Mouse (Mus musculus) limb, embryonic 13.5 days (tissue): ENCODE measurements around the gene Pnkp. TPM values are rescaled to one million over a fixed set of nuclear protein-coding genes. Genes with fewer than 3 reads are reported as not detected.
A peak's percentile ranks its signal among the peaks of the same experiment; 100 is the strongest.

Experiments
- ATAC-seq: fragments of 200-750 bp; cut with Nextera tagmentation; 2 replicates; pipeline ENCODE4 v1.8.0; 2017; ENCODE audit warnings: low read depth, moderate number of reproducible peaks, moderate TSS enrichment; ENCODE audit not compliant: low FRiP score
- H3K27ac ChIP-seq: fragments of 300-500 bp; sonication (generic); 2 replicates; pipeline ENCODE4 v1.5.1; 2015; ENCODE audit warnings: inconsistent platforms, mild to moderate bottlenecking, moderate library complexity
- H3K27me3 ChIP-seq: fragments of 300-500 bp; sonication (generic); 2 replicates; pipeline ENCODE4 v1.6.1; 2015; ENCODE audit warnings: mild to moderate bottlenecking, inconsistent platforms
- H3K36me3 ChIP-seq: fragments of 300-500 bp; sonication (generic); 2 replicates; pipeline ENCODE4 v1.6.1; 2015; ENCODE audit warnings: inconsistent platforms, mild to moderate bottlenecking, moderate library complexity
- H3K4me1 ChIP-seq: fragments of 300-500 bp; sonication (generic); 2 replicates; pipeline ENCODE4 v1.6.1; 2015; ENCODE audit warnings: inconsistent platforms
- H3K4me2 ChIP-seq: fragments of 300-500 bp; sonication (generic); replicated peaks from 2 replicates; pipeline ENCODE4 v1.6.1; 2015; ENCODE audit warnings: inconsistent platforms, mild to moderate bottlenecking, moderate library complexity
- H3K4me3 ChIP-seq: fragments of 300-500 bp; sonication (generic); 2 replicates; pipeline ENCODE4 v1.5.1; 2015; ENCODE audit warnings: moderate library complexity, mild to moderate bottlenecking, inconsistent platforms
- H3K9ac ChIP-seq: fragments of 300-500 bp; sonication (generic); 2 replicates; pipeline ENCODE4 v1.6.1; 2015; ENCODE audit warnings: mild to moderate bottlenecking, inconsistent platforms
- H3K9me3 ChIP-seq: fragments of 300-500 bp; sonication (generic); 2 replicates; pipeline ENCODE4 v1.6.1; 2016; ENCODE audit warnings: inconsistent platforms
- WGBS: fragments of 180-500 bp; shearing (Covaris S2); methylation state at CpG from one replicate; pipeline ENCODE4 v1.1.7; 2015; 5-methylcytosine and 5-hydroxymethylcytosine counted together
- polyA plus RNA-seq: library from polyadenylated mRNA; unstranded; fragments of >200 nt; fragmentation: Nextera tagmentation; extraction: Ambion mirVana; gene quantifications from 2 replicates; pipeline ENCODE4 v1.2.1, GENCODE M21; 2015

Gene Pnkp
- polyA plus RNA-seq, 1 experiment from 2014 or later, result 33.9 TPM

GRCm38 (mm10) chr7:44888256-44889105, 31.5 kb downstream of the Pnkp start:
- Histone ChIP-seq H3K4me1 (peaks cover 20% of the 10 kb centered on the region), H3K27me3 (no peaks in the 10 kb centered on the region), H3K4me3 (no peak overlapping the region), H3K9ac (no peak overlapping the region), H3K36me3 (peaks cover 64% of the 10 kb centered on the region), H3K4me2 (no peak overlapping the region), H3K27ac (no peak overlapping the region), H3K9me3 (no peaks in the 10 kb centered on the region)
- WGBS, result 93% methylated on average over 13 of the region's 13 CpGs
- no peak for ATAC-seq

GRCm38 (mm10) chr7:44890180-44890579, 33.2 kb downstream of the Pnkp start:
- H3K4me3 ChIP-seq, result no peak overlapping the region
- H3K4me2 ChIP-seq, result peak overlapping the region; percentile 97
- 90% methylated on average over 7 of the region's 7 CpGs for WGBS
- no peaks in the 10 kb centered on the region for H3K27me3 ChIP-seq
- H3K9me3 ChIP-seq, result no peaks in the 10 kb centered on the region
- ATAC-seq, result no peak
- peaks cover 49% of the 10 kb centered on the region for H3K36me3 ChIP-seq
- no peak overlapping the region for H3K9ac ChIP-seq
- no peak overlapping the region for H3K27ac ChIP-seq
- peaks cover 27% of the 10 kb centered on the region for H3K4me1 ChIP-seq

- no peak for ATAC-seq
- Histone ChIP-seq H3K4me2 (peak overlapping the region; percentile 97), H3K36me3 (peaks cover 43% of the 10 kb centered on the region), H3K4me3 (peak overlapping the region; percentile 88), H3K4me1 (peaks cover 30% of the 10 kb centered on the region), H3K9ac (peak overlapping the region; percentile 95), H3K27ac (no peak overlapping the region), H3K9me3 (no peaks in the 10 kb centered on the region), H3K27me3 (no peaks in the 10 kb centered on the region)
- WGBS, result 92% methylated on average over 4 of the region's 4 CpGs
These were observed 33.8 kb downstream of the Pnkp start for GRCm38 (mm10) chr7:44890737-44891136.

- Histone ChIP-seq H3K27ac (peak overlapping the region; percentile 95; the same call in 1 of the 2 replicates), H3K4me2 (peak overlapping the region; percentile 97), H3K9me3 (no peaks in the 10 kb centered on the region), H3K36me3 (peaks cover 34% of the 10 kb centered on the region), H3K27me3 (no peaks in the 10 kb centered on the region), H3K9ac (peak overlapping the region; percentile 95), H3K4me1 (peaks cover 32% of the 10 kb centered on the region), H3K4me3 (peak overlapping the region; percentile 88)
- no peak for ATAC-seq
- WGBS, result 30% methylated on average over 6 of the region's 6 CpGs
These were observed 34.7 kb downstream of the Pnkp start for GRCm38 (mm10) chr7:44891611-44892010.

- no peaks in the 10 kb centered on the region for H3K9me3 ChIP-seq
- peaks cover 40% of the 10 kb centered on the region for H3K4me1 ChIP-seq
- H3K36me3 ChIP-seq, result peaks cover 27% of the 10 kb centered on the region
- peak within 1 kb of the TSS; percentile 88 for H3K4me3 ChIP-seq
- peak within 1 kb of the TSS; percentile 97 for H3K4me2 ChIP-seq
- peak within 1 kb of the TSS; percentile 95 for H3K9ac ChIP-seq
- under 1% methylated on average over 56 of the region's 56 CpGs for WGBS
- peak; percentile 83 for ATAC-seq
- peak within 1 kb of the TSS; percentile 95 for H3K27ac ChIP-seq
- H3K27me3 ChIP-seq, result no peaks in the 10 kb centered on the region
These were observed 35.5 kb downstream of the Pnkp start, which contains the start of gene Med25 for GRCm38 (mm10) chr7:44892276-44892921. TSS of gene Med25 (minus strand) at chr7:44892712.

GRCm38 (mm10) chr7:44893197-44893596, 36.3 kb downstream of the Pnkp start:
- H3K4me3 ChIP-seq, result peak overlapping the region; percentile 88; the same call in 1 of the 2 replicates
- peak overlapping the region; percentile 91 for H3K27ac ChIP-seq
- no peaks in the 10 kb centered on the region for H3K27me3 ChIP-seq
- peak overlapping the region; percentile 97 for H3K4me2 ChIP-seq
- H3K9me3 ChIP-seq, result no peaks in the 10 kb centered on the region
- no peak for ATAC-seq
- 27% methylated on average over 8 of the region's 8 CpGs for WGBS
- H3K4me1 ChIP-seq, result peaks cover 40% of the 10 kb centered on the region
- no peak overlapping the region for H3K9ac ChIP-seq
- peaks cover 25% of the 10 kb centered on the region for H3K36me3 ChIP-seq

GRCm38 (mm10) chr7:44894175-44894574, 37.2 kb downstream of the Pnkp start:
- peaks cover 47% of the 10 kb centered on the region for H3K4me1 ChIP-seq
- no peak for ATAC-seq
- no peak overlapping the region for H3K4me2 ChIP-seq
- peaks cover 24% of the 10 kb centered on the region for H3K36me3 ChIP-seq
- no peak overlapping the region for H3K9ac ChIP-seq
- no peak overlapping the region for H3K4me3 ChIP-seq
- no peak overlapping the region; the same call in 1 of the 2 replicates for H3K27ac ChIP-seq
- H3K27me3 ChIP-seq, result no peaks in the 10 kb centered on the region
- H3K9me3 ChIP-seq, result no peaks in the 10 kb centered on the region
- WGBS, result 82% methylated on average over 3 of the region's 3 CpGs

- H3K27ac ChIP-seq, result peak overlapping the region; percentile 86
- ATAC-seq, result no peak
- H3K9me3 ChIP-seq, result no peaks in the 10 kb centered on the region
- no peak overlapping the region for H3K9ac ChIP-seq
- peaks cover 28% of the 10 kb centered on the region for H3K36me3 ChIP-seq
- peak overlapping the region; percentile 64 for H3K4me3 ChIP-seq
- H3K27me3 ChIP-seq, result no peaks in the 10 kb centered on the region
- WGBS, result 68% methylated on average over 7 of the region's 7 CpGs
- peaks cover 47% of the 10 kb centered on the region for H3K4me1 ChIP-seq
- H3K4me2 ChIP-seq, result peak overlapping the region; percentile 80
These were observed 38.3 kb downstream of the Pnkp start for GRCm38 (mm10) chr7:44895206-44895592.

GRCm38 (mm10) chr7:44895593-44896434, 38.9 kb downstream of the Pnkp start, which contains the start of gene Fuz:
TSS of gene Fuz (plus strand) at chr7:44896079.
- WGBS, result 1% methylated on average over 34 of the region's 34 CpGs
- Histone ChIP-seq H3K27ac (peak within 1 kb of the TSS; percentile 86), H3K36me3 (peaks cover 28% of the 10 kb centered on the region), H3K4me1 (peaks cover 41% of the 10 kb centered on the region), H3K27me3 (no peaks in the 10 kb centered on the region), H3K4me2 (peak within 1 kb of the TSS; percentile 80), H3K9ac (peak within 1 kb of the TSS; percentile 82), H3K4me3 (peak within 1 kb of the TSS; percentile 64), H3K9me3 (no peaks in the 10 kb centered on the region)
- ATAC-seq, result peak; percentile 70

GRCm38 (mm10) chr7:44896499-44896898, 39.6 kb downstream of the Pnkp start:
- H3K36me3 ChIP-seq, result peaks cover 30% of the 10 kb centered on the region
- H3K4me3 ChIP-seq, result peak overlapping the region; percentile 64
- ATAC-seq, result no peak
- H3K27me3 ChIP-seq, result no peaks in the 10 kb centered on the region
- H3K4me2 ChIP-seq, result peak overlapping the region; percentile 80
- 41% methylated on average over 10 of the region's 10 CpGs for WGBS
- H3K4me1 ChIP-seq, result peaks cover 41% of the 10 kb centered on the region
- H3K9me3 ChIP-seq, result no peaks in the 10 kb centered on the region
- peak overlapping the region; percentile 82 for H3K9ac ChIP-seq
- H3K27ac ChIP-seq, result peak overlapping the region; percentile 86

GRCm38 (mm10) chr7:44898607-44899006, 41.7 kb downstream of the Pnkp start:
- H3K27ac ChIP-seq, result no peak overlapping the region
- no peak overlapping the region for H3K4me2 ChIP-seq
- H3K36me3 ChIP-seq, result peaks cover 46% of the 10 kb centered on the region
- ATAC-seq, result no peak
- 36% methylated on average over 19 of the region's 19 CpGs for WGBS
- H3K4me3 ChIP-seq, result no peak overlapping the region
- H3K27me3 ChIP-seq, result no peaks in the 10 kb centered on the region
- no peaks in the 10 kb centered on the region for H3K9me3 ChIP-seq
- H3K9ac ChIP-seq, result no peak overlapping the region
- H3K4me1 ChIP-seq, result peaks cover 38% of the 10 kb centered on the region
